Mouse (Mus musculus): ENCODE measurements around the gene Cdk2ap2. TPM values are rescaled to one million over a fixed set of nuclear protein-coding genes. Genes with fewer than 3 reads are reported as not detected.

Gene Cdk2ap2
- polyA plus RNA-seq, 1 experiment = 143 TPM

DNA sequence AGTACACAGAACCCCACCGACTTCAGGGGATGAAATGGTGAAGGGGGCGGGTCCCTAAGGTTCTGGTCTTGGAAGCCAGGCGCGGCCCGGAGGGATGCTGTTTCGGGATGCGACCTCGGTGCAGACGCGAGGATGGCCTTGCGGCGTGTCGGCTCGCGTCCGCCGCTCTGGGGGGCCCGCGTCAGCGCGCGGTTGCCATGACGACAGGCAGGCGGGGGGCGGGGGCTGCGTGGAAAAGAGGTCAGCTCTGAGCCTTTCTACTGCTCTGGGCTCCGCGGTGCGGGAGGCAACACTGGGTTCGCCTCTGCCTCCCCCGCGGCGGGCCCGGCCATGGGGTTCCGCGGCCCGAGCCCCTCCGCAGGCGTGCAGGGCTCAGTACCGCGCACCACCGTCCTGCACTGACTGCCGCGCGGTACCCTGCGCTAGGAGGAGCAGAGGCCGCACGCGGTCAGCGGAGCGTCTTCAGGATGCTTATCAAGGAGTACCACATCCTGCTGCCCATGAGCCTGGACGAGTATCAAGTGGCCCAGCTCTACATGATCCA is 3.8 kb downstream of the Cdk2ap2 start:
- 2% methylated on average over 52 of the region's 52 CpGs for WGBS
- peak overlapping the region; percentile 73 for H3K4me3 ChIP-seq (replicated peaks; ENCODE audit: control insufficient read depth, low read depth, low read length)
- TF ChIP-seq CTCF (IDR thresholded peaks at IDR 0.05; ENCODE audit: control insufficient read depth, insufficient read depth, low read length) (no peak), POLR2A (IDR thresholded peaks at IDR 0.05; ENCODE audit: borderline replicate concordance, control insufficient read depth, low read depth, low read length) (peak; percentile 25; the same call in 1 of the 2 replicates)

DNA sequence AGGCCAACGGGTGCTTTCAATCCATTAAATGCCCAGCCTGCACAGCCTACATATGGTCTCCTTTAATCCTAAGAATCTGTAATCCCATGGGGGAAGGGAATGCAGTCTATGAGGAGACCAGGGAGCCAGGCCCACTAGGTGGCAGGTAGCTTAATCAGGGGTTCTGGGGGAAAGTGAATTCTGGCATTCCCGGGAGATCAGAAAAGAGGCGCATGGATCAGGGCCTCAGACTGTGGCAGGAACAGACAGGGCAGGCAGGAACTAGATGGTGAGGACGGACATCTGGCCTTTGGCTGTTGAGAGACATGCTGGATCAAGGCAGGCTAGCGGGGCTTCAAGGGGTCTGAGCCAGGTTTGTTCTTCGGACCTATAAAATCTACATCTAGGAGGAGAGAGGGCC is 4.5 kb downstream of the Cdk2ap2 start:
- no peak overlapping the region for H3K4me3 ChIP-seq (replicated peaks; ENCODE audit: control insufficient read depth, low read depth, low read length)
- no peak for TF ChIP-seq POLR2A (IDR thresholded peaks at IDR 0.05; ENCODE audit: borderline replicate concordance, control insufficient read depth, low read depth, low read length)
- no peak for TF ChIP-seq CTCF (IDR thresholded peaks at IDR 0.05; ENCODE audit: control insufficient read depth, insufficient read depth, low read length)
- H3K4me1 ChIP-seq (ENCODE audit: control insufficient read depth, insufficient read depth, low read length) = peaks cover 3% of the 10 kb centered on the region; the same call in 1 of the 2 replicates
- H3K27ac ChIP-seq (ENCODE audit: control insufficient read depth, insufficient read depth, low read depth, low read length, poor library complexity) = no peak overlapping the region
- 91% methylated on average over 6 of the region's 6 CpGs for WGBS

More for the DNA sequence above, 3.8 kb downstream of the Cdk2ap2 start:
- Histone ChIP-seq H3K4me1 (ENCODE audit: control insufficient read depth, insufficient read depth, low read length) (peaks cover 3% of the 10 kb centered on the region; the same call in 1 of the 2 replicates), H3K27ac (ENCODE audit: control insufficient read depth, insufficient read depth, low read depth, low read length, poor library complexity) (0 out of 2 replicates have a peak overlapping the region, but pooled peaks have one; percentile 19)

DNA sequence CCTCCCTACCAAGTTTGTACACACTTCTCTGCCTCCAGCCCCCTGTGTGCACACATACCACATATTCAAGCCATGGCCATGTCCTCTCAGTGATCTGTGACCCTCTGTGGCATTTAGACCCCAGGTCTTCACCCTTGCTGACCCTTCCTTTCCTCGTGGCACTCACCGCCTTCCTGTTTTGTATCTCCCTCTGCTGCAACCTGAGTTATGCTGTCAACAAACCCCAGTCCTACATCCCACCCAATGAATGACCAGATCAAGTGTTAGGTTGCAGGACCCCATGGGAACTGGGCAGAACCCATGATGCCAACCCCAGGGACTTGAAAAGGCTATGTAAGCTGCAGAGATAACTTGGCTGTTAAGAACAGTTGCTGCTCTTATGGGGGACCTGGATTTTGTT is 5.1 kb downstream of the Cdk2ap2 start:
- Histone ChIP-seq H3K4me3 (replicated peaks; ENCODE audit: control insufficient read depth, low read depth, low read length) (no peak overlapping the region), H3K4me1 (ENCODE audit: control insufficient read depth, insufficient read depth, low read length) (peaks cover 2% of the 10 kb centered on the region; the same call in 1 of the 2 replicates), H3K27ac (ENCODE audit: control insufficient read depth, insufficient read depth, low read depth, low read length, poor library complexity) (no peak overlapping the region)
- WGBS = 86% methylated on average over 2 of the region's 2 CpGs
- TF ChIP-seq POLR2A (IDR thresholded peaks at IDR 0.05; ENCODE audit: borderline replicate concordance, control insufficient read depth, low read depth, low read length) = no peak

DNA sequence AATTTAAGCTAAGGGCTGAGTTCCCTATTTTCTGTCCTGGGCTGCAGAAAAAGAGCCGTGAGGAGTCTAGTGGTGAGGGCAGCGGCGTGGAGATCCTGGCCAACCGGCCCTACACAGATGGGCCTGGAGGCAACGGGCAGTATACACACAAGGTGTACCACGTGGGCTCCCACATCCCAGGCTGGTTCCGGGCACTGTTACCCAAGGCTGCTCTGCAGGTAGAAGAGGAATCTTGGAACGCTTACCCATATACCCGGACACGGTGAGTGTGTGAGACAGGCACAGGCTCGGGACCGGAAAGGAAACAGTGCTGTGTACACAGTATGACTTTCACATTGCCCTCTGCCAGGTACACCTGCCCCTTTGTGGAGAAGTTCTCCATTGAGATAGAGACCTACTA is 5.6 kb downstream of the Cdk2ap2 start:
- 91% methylated on average over 12 of the region's 12 CpGs for WGBS
- Histone ChIP-seq H3K4me1 (ENCODE audit: control insufficient read depth, insufficient read depth, low read length) (peaks cover 2% of the 10 kb centered on the region; the same call in 1 of the 2 replicates), H3K27ac (ENCODE audit: control insufficient read depth, insufficient read depth, low read depth, low read length, poor library complexity) (no peak overlapping the region), H3K4me3 (replicated peaks; ENCODE audit: control insufficient read depth, low read depth, low read length) (no peak overlapping the region)
- no peak for TF ChIP-seq CTCF (IDR thresholded peaks at IDR 0.05; ENCODE audit: control insufficient read depth, insufficient read depth, low read length)

DNA sequence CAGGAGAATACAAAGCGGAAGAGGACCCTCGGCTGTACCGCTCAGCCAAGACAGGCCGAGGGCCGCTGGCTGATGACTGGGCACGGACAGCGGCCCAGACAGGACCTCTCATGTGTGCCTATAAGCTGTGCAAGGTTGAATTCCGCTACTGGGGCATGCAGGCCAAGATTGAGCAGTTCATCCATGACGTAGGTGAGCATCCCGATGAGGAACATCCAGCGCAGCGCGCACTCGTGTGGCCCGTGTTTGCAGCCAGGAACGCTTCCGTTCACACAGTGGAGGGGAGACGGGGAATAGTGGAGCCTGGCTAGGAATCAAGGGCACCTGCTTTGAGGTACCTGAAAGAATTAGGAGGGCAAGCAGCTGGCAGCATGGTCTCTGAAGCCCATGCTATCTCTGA is 6.3 kb downstream of the Cdk2ap2 start:
- Histone ChIP-seq H3K27ac (ENCODE audit: control insufficient read depth, insufficient read depth, low read depth, low read length, poor library complexity) (no peak overlapping the region), H3K4me1 (ENCODE audit: control insufficient read depth, insufficient read depth, low read length) (peaks cover 2% of the 10 kb centered on the region; the same call in 1 of the 2 replicates), H3K4me3 (replicated peaks; ENCODE audit: control insufficient read depth, low read depth, low read length) (no peak overlapping the region)
- WGBS = 96% methylated on average over 18 of the region's 18 CpGs
- TF ChIP-seq CTCF (IDR thresholded peaks at IDR 0.05; ENCODE audit: control insufficient read depth, insufficient read depth, low read length) (no peak), POLR2A (IDR thresholded peaks at IDR 0.05; ENCODE audit: borderline replicate concordance, control insufficient read depth, low read depth, low read length) (0 out of 2 replicates have a peak, but pooled peaks have one; percentile 17)

DNA sequence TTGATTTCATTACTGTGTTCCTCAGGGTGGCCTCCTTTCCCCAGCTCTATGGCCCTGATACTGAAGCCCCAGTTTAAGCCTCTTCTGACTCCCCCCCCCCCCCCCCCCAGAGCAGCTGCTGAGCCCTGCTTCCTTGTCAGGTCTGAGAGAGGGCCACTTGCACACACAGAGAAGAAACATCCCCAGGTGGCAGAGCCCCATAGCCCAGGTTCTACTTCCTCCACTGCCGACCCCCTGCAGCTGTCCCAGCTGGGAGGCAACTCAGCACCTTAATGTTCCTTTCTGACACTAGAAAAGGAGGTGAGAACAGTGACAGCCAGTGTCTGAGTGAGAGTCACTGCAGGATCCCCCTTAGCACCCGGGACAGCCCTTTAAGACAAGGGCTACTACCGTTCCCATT is 6.8 kb downstream of the Cdk2ap2 start:
- peaks cover 2% of the 10 kb centered on the region; the same call in 1 of the 2 replicates for H3K4me1 ChIP-seq (ENCODE audit: control insufficient read depth, insufficient read depth, low read length)
- no peak for TF ChIP-seq CTCF (IDR thresholded peaks at IDR 0.05; ENCODE audit: control insufficient read depth, insufficient read depth, low read length)
- H3K27ac ChIP-seq (ENCODE audit: control insufficient read depth, insufficient read depth, low read depth, low read length, poor library complexity) = no peak overlapping the region
- no peak overlapping the region for H3K4me3 ChIP-seq (replicated peaks; ENCODE audit: control insufficient read depth, low read depth, low read length)
- 72% methylated on average over 3 of the region's 3 CpGs for WGBS

DNA sequence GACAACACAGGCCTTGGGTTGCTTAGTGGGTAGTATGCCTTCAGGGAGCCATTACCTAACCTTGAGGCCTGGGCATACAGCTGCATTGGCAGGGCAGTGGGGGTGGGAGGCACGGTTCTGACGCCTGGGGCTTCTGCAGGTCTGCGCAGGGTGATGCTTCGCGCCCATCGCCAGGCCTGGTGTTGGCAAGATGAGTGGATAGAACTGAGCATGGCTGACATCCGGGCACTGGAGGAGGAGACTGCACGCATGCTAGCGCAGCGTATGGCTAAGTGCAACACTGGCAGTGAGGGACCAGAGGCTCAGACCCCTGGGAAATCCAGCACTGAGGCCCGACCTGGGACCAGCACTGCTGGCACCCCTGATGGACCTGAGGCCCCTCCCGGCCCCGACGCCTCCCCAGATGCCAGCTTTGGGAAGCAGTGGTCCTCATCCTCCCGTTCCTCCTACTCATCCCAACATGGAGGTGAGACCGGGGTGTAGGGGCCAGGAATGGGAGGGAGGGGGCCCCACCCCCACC is 7.8 kb downstream of the Cdk2ap2 start:
- WGBS = 96% methylated on average over 16 of the region's 16 CpGs
- H3K27ac ChIP-seq (ENCODE audit: control insufficient read depth, insufficient read depth, low read depth, low read length, poor library complexity) = no peak overlapping the region
- H3K4me1 ChIP-seq (ENCODE audit: control insufficient read depth, insufficient read depth, low read length) = peaks cover 2% of the 10 kb centered on the region; the same call in 1 of the 2 replicates
- no peak overlapping the region for H3K4me3 ChIP-seq (replicated peaks; ENCODE audit: control insufficient read depth, low read depth, low read length)
- TF ChIP-seq POLR2A (IDR thresholded peaks at IDR 0.05; ENCODE audit: borderline replicate concordance, control insufficient read depth, low read depth, low read length) (no peak), CTCF (IDR thresholded peaks at IDR 0.05; ENCODE audit: control insufficient read depth, insufficient read depth, low read length) (no peak)

DNA sequence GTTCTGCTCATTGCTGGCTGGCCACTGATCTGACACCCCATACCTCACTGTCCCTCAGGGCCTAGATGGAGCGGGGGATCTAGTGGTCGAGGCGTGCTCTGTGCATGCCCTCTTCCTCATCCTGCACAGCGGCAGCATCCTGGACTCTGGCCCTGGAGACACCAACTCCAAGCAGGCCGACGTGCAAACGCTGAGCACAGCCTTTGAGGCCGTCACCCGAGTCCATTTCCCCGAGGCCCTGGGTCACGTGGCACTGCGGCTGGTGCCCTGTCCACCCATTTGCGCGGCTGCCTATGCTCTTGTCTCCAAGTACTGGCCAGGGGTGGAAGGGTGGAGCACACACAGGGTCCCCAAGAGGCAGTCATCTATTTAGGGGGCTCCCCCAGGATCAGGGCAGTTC is 9.7 kb downstream of the Cdk2ap2 start:
- no peak for TF ChIP-seq POLR2A (IDR thresholded peaks at IDR 0.05; ENCODE audit: borderline replicate concordance, control insufficient read depth, low read depth, low read length)
- no peak for TF ChIP-seq CTCF (IDR thresholded peaks at IDR 0.05; ENCODE audit: control insufficient read depth, insufficient read depth, low read length)
- WGBS = 90% methylated on average over 14 of the region's 14 CpGs
- no peak overlapping the region for H3K4me3 ChIP-seq (replicated peaks; ENCODE audit: control insufficient read depth, low read depth, low read length)
- H3K27ac ChIP-seq (ENCODE audit: control insufficient read depth, insufficient read depth, low read depth, low read length, poor library complexity) = no peak overlapping the region
- H3K4me1 ChIP-seq (ENCODE audit: control insufficient read depth, insufficient read depth, low read length) = peaks cover under 1% of the 10 kb centered on the region; the same call in 1 of the 2 replicates

DNA sequence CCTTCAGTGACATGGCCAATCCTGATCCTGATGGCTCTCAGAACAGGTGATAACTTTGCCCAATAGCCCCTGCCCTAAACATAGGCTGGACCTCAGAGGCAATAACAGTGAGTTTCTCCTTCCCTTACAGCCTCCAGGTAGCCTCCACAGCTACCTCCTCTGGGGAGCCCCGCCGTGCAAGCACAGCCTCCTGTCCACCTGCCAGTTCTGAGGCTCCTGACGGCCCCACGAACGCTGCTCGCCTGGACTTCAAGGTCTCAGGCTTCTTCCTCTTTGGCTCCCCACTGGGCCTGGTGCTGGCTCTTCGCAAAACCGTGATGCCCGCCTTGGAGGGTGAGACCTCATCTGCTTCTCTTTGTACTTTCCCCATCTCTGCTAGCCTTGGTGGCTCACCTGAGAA is 11.6 kb downstream of the Cdk2ap2 start:
- no peak for TF ChIP-seq CTCF (IDR thresholded peaks at IDR 0.05; ENCODE audit: control insufficient read depth, insufficient read depth, low read length)
- TF ChIP-seq POLR2A (IDR thresholded peaks at IDR 0.05; ENCODE audit: borderline replicate concordance, control insufficient read depth, low read depth, low read length) = no peak
- WGBS = 87% methylated on average over 9 of the region's 9 CpGs
- Histone ChIP-seq H3K4me1 (ENCODE audit: control insufficient read depth, insufficient read depth, low read length) (peaks cover 18% of the 10 kb centered on the region), H3K4me3 (replicated peaks; ENCODE audit: control insufficient read depth, low read depth, low read length) (no peak overlapping the region), H3K27ac (ENCODE audit: control insufficient read depth, insufficient read depth, low read depth, low read length, poor library complexity) (no peak overlapping the region)

All from bone marrow, adult 2 months (tissue).